Mouse (Mus musculus) spleen, adult 2 months (tissue): ENCODE data around the gene Cabcoco1.

ENCODE experiments used
- CTCF ChIP-seq: fragments of 200-500 bp; IDR thresholded peaks from 2 replicates; pipeline ENCODE4 v1.5.1; 2011; ENCODE audit warnings: mild to moderate bottlenecking, inconsistent platforms; ENCODE audit not compliant: insufficient read depth, insufficient read length, insufficient replicate concordance; ENCODE audit errors: extremely low read depth
- POLR2A ChIP-seq: fragments of 200-500 bp; IDR thresholded peaks from 2 replicates; pipeline ENCODE4 v1.6.1; 2011; ENCODE audit warnings: low read depth, low read length, inconsistent platforms

- TF ChIP-seq CTCF = no peak
- no peak for TF ChIP-seq POLR2A
Observed at GRCm38 (mm10) chr10:68490781-68491180, 50.9 kb downstream of the Cabcoco1 start.
